Mouse (Mus musculus): ENCODE measurements around the gene Grik3.

The Grik3 gene

GRCm38 (mm10) chr4:125492706-125493105, 2.2 kb downstream of the Grik3 start:
- DNase-seq, result peak; percentile 77

GRCm38 (mm10) chr4:125493124-125493523, 2.6 kb downstream of the Grik3 start:
- DNase-seq, result no peak

DNA sequence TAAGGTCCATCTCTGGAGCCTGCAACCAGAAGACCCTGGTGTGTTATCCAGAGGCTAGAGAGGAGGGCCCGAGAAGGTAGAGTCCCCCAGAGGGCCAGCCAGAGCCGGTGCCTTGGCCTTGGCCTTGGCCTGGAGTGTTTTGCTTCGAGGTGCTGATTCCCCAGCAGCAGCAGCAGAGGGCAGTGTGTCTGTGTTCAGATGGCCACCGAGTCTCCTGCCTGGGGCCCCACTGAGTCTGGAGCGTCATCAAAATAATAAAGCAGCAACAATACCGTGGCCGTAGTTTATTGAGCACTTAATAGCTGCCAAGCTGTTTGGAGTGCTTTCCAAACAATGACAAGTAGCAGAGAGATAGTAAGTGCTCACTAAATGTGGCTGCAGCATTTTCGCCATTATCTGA, 5.0 kb downstream of the Grik3 start:
- no peak for DNase-seq

DNA sequence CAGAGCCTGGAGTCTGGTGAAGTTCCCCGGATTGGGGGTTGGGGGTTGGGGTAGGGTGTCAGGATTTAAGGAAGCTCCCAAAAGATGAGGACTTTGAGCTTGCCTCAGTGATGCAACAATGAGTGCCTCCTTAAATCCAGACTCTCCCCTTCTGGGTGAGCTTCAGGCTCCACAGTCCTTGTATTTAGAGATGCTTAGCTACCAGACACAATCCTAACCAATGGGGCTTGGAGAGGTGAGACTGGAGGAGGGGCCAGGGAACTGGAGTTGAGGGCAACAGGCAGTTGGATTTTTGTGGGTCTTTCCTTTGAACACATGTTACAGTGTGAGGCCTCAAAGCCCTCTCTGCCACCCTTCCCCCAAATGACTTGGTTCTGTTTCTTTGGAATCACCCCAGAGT, 6.5 kb downstream of the Grik3 start:
- DNase-seq, result no peak

DNA sequence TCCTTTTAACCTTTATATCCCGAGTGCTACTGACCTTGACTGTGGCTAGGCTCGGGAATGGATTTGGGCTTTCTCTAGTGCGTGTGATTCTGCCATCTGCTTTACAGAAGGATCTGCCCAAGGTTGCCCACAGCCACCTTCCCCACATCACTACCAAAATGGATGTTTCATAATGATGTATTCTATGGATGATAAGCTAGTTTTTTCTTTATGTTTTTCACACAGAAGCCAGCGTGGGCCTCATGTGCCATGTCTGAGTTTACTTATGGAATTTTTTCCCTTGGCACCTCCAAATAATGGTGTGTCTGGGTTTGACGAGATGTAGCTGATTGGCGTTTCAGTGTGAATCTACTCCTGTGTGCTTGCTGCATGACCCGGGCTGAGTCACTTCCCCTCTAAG, 7.0 kb downstream of the Grik3 start:
- no peak for DNase-seq

DNA sequence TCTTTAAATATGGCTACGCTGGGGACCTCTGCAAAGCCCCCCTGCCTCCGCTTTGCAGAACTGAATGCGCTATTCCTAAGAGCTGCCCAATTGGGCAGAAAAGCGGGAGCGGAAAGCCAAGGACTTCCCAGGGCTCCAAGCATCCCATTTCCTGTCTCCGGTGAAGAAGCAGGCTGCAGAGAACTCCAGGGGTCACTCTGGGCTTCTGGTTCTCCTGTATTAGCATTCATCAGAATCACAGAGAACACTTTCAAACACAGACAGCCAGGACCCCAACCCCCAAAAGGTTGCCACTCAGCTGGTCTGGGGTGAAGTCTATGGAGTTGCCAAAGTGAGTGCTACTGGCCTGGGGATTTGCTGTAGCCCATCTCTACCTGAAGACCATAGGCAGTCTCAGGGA, 8.4 kb downstream of the Grik3 start:
- no peak for DNase-seq

GRCm38 (mm10) chr4:125502861-125503260, 12.4 kb downstream of the Grik3 start:
- peak; percentile 66 for DNase-seq

DNA sequence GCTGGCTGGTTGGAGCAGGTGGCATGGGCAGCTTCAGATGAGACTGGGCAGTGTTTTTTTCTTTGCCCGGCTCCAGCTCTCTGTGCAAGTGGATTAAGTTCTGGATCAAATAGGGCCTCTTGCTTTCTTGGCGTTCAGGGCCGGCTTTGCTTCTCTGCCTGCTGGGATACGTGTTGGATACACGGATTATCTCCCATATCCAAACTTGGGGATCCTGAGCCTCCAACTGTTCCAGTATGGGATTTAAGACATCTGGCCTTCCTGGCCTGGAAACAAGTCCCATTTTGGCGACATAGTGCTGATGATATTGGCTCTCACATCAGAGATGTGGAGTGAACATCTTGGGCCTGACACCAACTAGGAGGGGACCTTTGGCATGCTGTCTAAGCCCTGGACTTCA, 21.9 kb downstream of the Grik3 start:
- peak; percentile 78 for DNase-seq

GRCm38 (mm10) chr4:125515646-125516045, 25.1 kb downstream of the Grik3 start:
- DNase-seq, result peak; percentile 70

DNA sequence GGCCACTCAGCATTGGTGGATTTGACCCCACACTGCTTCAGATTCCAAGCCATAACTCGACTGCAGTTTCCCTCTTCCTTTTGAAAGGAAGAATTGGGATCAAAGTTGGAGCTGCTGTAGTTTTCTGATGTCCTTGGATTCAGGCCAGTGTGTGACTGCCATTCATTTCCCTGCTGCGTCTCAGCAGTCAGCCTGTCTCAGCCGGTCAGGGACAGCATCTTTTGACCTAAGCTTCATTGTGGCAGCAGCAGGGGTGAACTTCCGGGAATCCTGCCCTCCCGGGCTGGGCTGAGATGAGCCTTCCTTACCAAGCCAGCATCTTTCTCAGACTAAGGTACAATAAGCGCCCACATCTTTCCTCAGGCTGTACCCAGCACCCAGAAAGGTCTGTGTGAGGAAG, 26.1 kb downstream of the Grik3 start:
- DNase-seq, result no peak

DNA sequence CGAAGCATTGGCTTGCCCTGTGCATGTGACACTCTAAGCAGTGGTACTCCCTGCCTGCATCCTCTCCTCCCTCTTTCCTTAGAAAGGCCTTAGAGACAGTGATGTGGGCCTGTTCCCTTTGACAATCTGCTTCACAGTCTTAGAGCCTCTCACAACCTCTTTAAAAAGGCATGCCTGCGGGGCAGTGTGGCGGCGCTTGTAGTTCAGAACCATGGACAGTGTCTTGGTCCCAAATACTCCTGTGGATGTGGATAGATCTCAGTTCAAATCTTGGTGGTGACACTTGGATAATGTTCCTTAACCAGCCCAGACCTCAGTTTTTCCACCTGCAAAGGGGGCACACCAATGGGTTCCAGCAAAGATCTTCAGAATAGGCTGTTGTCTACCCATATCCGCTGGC, 28.4 kb downstream of the Grik3 start:
- DNase-seq, result no peak

DNA sequence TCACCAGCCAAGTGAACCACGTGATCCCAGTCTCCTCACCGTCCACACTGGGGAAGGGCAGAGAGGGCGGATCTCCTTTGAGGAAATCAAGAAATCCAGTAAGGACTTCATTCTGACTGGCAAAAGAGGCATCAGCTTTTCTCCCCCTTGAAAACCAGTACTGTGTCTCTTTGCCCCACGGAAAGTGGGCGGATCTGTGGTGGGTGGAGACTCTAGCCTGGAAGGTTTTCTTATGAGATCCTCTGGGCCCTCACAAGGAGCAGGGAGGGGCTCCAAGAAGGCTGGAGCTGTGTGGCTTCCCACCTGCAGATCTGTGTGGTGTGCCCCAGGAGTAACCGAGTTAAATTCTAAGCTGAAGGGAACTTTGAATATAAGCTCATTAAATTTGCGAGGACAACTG, 32.4 kb downstream of the Grik3 start:
- no peak for DNase-seq

GRCm38 (mm10) chr4:125525266-125525665, 34.8 kb downstream of the Grik3 start:
- DNase-seq, result no peak

GRCm38 (mm10) chr4:125526425-125526824, 35.9 kb downstream of the Grik3 start:
- DNase-seq, result no peak

DNA sequence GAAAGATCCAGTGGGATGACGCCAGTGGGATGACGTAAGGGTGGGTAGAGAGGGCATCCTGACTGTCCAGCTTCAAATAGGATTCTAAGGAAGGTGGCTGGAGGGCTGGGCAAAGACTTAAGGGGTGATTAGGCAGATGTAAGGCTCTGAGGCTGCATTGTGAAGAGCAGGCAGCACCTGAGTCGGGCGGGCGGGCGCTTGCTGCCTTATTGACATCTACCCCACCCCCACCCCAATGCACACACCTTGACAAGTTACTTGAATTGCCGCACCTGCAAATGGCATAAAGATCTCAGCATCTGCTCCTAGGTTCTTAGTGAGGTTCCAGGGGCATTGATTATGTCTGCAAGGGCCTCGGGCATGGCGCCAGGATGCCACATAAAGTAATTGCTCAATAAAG, 43.5 kb downstream of the Grik3 start:
- no peak for DNase-seq

DNA sequence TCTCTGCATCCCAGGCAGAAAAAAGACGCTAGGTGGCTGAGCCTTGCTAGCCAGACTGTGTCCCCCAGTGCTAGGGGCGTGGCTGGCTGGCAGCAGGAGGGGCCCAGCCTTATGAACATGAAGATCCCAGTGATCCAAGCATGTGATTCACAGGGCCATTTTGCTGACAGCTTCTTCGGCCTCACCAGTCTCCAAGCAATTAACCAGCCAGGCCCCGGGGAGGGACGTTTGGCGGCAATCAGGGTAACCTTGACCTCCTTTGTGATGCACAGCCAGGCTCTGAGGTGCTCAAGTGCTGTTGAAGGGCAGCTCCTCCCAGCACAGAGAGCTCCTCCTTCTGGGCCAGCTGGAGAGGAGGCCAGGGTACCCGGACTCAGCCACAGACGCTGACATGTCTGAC, 43.9 kb downstream of the Grik3 start:
- peak; percentile 75 for DNase-seq

GRCm38 (mm10) chr4:125534991-125535401, 44.5 kb downstream of the Grik3 start:
- peak; percentile 60 for DNase-seq

- DNase-seq, result no peak
Measured at GRCm38 (mm10) chr4:125535465-125535864, 45.0 kb downstream of the Grik3 start.

GRCm38 (mm10) chr4:125535977-125536376, 45.5 kb downstream of the Grik3 start:
- peak; percentile 37 for DNase-seq

DNA sequence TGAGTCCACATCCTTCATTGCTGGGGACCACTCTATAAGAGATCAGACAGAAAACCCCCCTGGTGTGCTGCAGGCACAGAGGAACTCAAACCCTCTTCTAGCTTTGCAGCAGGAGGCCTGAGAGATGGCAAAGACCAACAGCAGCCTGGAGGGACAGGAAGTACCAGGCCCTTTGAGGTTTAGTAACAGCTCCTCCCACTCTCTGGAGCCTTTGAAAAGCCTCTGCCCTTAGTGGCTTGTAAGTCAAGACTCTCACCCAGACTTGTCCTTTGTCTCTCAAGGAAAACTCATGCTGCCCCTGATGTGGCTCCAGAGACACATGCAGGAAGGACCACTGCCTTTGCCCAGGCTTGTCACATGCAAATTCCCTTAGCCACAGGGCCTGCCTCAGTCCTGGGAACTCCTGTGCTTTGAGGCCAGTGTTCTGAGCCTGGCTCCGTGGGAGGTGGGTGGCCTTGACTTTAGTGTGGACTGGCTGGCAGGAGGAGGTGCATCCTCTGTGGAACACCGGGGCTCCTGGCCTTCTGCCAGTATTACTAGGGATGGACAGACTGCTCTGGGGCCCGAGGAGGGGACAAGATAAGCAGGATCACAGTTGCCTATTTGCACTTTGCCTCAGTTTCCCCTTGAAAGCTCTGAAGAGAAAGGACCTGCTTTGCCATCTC, 47.9 kb downstream of the Grik3 start:
- DNase-seq, result no peak

DNA sequence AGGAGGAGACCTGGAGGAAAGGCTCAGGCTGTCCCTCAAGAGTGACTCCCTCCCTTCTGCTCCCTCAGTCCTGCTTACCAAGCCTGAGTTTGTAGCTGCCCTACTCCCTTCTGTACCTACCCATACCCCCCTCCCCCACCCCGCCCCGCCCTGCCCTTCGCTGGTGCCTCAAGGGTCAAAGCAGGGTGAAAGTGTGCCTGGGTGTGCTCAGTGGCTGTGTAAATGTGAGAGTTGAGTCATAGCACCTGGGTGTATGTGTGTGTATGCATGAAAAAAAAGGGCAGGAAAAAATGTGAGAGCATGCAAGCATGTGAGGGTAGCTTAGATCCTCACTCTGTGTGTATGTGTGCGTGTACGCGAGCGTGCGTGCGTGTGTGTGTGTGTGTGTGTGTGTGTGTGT, 49.1 kb downstream of the Grik3 start:
- DNase-seq, result no peak

- no peak for DNase-seq
Measured at GRCm38 (mm10) chr4:125543171-125543570, 52.7 kb downstream of the Grik3 start.

- DNase-seq, result peak; percentile 73
Measured at GRCm38 (mm10) chr4:125544947-125545767, 54.7 kb downstream of the Grik3 start.

GRCm38 (mm10) chr4:125545768-125546220, 55.3 kb downstream of the Grik3 start:
- no peak for DNase-seq
